Mouse (Mus musculus) embryo, embryonic 10.5 days (tissue): ENCODE measurements at regions not wholly inside any gene's neighbourhood (a gene's known extent, or its start where the extent isn't known, plus 50 kb on each side); places are given as distances from the start of the nearest gene placed in this dataset.
"Not testable (repeated sequence)": the region's sequence is repeated elsewhere in the genome, so short reads cannot be mapped to it uniquely, and the experiment has no call there.

ENCODE experiments used
- DNase-seq: peaks from one replicate; pipeline ENCODE4 v3.0.0-alpha.2; 2015; ENCODE audit warnings: low spot score

- peak; percentile 41 for DNase-seq
Measured at GRCm38 (mm10) chr19:19347017-19347416, 236.0 kb upstream of the Rorb start.

DNA sequence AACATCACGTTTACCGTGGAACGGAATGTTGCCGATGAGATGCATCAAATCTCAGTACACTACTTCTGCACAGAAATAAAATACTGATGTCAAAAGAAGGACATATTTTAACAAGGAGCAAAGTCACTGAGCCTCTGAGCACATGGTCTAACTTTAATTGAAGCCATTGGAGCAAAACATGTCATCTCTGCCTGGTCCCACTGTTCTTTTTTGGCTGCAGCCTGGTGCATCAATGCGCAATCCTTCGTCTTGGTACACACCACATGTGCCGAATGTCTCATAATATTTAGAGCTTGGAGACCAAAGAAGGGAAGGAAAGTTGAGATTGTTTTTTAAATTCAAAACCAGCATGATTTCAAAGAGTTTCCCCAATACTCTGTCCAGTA is 233.4 kb upstream of the Rorb start:
- no peak for DNase-seq

DNA sequence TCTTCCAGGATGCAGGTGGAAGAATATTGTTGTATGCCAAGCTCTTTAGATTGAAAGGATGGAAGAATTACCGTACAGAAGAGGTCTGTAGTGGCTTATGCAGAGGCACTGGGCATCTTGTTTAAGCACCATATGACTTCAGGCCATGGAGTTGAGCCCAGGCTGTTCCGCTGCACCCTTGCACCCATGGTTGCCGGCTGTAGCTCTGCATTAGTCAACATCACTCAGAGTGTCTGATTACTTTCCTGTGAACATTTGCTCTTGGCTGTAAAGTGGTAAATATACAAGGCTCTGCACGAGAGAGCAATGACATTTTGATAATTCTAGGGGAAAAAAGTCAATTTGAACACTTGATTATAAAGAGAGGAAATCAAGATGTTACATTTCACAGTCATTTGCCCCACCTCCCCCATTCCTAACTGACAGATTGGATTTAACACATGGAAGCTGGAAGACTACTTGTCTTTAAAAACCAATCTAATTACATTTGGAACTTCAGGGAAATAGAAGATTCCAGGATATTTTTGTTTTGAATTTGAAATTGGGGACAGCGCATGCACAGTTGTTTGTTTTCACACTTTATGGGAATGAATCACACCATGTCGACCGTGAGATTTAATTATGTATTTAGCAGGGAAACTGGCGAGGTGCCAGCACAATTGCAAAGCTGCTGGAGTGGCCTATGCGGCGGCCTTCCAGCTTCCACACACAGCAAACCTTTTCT is 232.9 kb upstream of the Rorb start:
- DNase-seq = no peak

GRCm38 (mm10) chr19:19307142-19307541 is 196.1 kb upstream of the Rorb start:
- DNase-seq = not testable (repeated sequence)

DNA sequence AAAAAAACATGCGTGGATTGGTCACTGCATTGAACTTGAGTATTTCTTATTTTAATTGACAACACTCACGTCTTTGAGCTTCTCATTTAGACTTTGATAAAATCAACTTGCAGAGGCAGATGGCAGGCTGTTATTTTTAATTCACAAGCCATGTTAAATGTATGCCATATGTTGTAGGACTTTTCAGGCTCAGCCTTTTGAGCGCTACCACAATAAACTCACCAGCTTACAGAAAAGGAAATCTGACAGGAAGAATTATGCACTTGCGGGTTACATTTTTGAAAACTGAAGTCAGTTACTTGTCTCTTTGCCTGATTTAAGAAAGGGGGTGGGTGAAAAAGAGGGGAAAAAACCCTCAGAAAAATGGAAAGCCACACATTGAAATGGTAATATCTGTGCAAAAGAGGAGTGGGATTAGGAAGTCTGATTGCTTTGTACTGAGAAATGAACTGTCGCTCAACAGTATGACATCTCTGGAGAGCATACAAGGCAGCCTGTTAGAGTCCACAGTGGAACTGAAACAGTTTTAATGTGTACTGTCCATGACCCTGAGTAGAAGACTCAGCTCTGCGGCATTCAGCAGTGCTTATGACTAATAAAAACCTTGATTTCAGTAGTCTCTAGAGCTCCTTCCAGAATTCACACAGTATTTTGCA is 195.6 kb upstream of the Rorb start:
- DNase-seq = no peak

- DNase-seq = not testable (repeated sequence)
Measured at GRCm38 (mm10) chr19:19285864-19286263, 174.9 kb upstream of the Rorb start.

GRCm38 (mm10) chr19:19246837-19247560 is 136.0 kb upstream of the Rorb start:
- peak; percentile 40 for DNase-seq

- no peak for DNase-seq
Measured at GRCm38 (mm10) chr19:19229305-19229994, 118.5 kb upstream of the Rorb start.

- no peak for DNase-seq
Measured at GRCm38 (mm10) chr19:19220826-19221225, 109.8 kb upstream of the Rorb start.

- no peak for DNase-seq
Measured at GRCm38 (mm10) chr19:19219352-19219751, 108.4 kb upstream of the Rorb start.

DNA sequence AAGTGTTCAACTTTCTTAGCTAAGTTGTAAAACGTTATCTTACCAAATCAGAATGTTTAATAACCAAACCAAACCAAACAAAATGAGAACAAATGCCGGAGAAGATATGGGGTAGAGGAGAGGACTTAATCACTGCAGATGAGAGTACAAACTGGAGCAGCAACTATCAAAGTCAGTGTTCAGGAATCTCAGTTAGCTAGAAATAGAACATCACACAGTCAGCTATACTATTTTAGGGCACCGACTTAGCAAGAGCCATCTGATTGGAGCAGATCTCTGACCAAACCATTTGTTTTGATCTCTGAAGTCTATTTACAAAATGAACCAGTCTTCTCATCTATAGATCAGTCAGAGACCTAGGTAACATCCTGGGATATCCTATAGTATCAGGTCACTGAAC is 107.7 kb upstream of the Rorb start:
- no peak for DNase-seq

- no peak for DNase-seq
Measured at GRCm38 (mm10) chr19:19199534-19199933, 88.5 kb upstream of the Rorb start.

- peak; percentile 20 for DNase-seq
Measured at GRCm38 (mm10) chr19:19198780-19199179, 87.8 kb upstream of the Rorb start.

- no peak for DNase-seq
Measured at GRCm38 (mm10) chr19:19194728-19195127, 83.7 kb upstream of the Rorb start.

- no peak for DNase-seq
Measured at GRCm38 (mm10) chr19:19194306-19194705, 83.3 kb upstream of the Rorb start.

GRCm38 (mm10) chr19:19172767-19173166 is 61.8 kb upstream of the Rorb start:
- no peak for DNase-seq

- no peak for DNase-seq
Measured at GRCm38 (mm10) chr19:19170807-19171206, 59.8 kb upstream of the Rorb start.
